Mouse (Mus musculus) spleen, embryonic (tissue): Measurements from ENCODE around the gene Slc7a11.

ENCODE experiments used
- CTCF ChIA-PET: fragments of 350-600 bp; sonication (Branson Sonifier 250); formaldehyde crosslinking; loops from one replicate; lab custom pipeline; 2022; lab: Charles Lee

The Slc7a11 gene

GRCm38 (mm10) chr3:49867951-49868584 lies 575.3 kb downstream of the Slc7a11 start:
- CTCF ChIA-PET: no interaction called here

GRCm38 (mm10) chr3:49867147-49867950 lies 576.1 kb downstream of the Slc7a11 start:
- CTCF ChIA-PET: no interaction called here

- CTCF ChIA-PET: no interaction called here
These were observed 577.3 kb downstream of the Slc7a11 start for GRCm38 (mm10) chr3:49866061-49866515.

GRCm38 (mm10) chr3:49856797-49857196 lies 586.6 kb downstream of the Slc7a11 start:
- CTCF ChIA-PET: no interaction called here

GRCm38 (mm10) chr3:49854277-49854676 lies 589.1 kb downstream of the Slc7a11 start:
- CTCF ChIA-PET: no interaction called here

GRCm38 (mm10) chr3:49842971-49843370 lies 600.4 kb downstream of the Slc7a11 start:
- CTCF ChIA-PET: no interaction called here
